ENCODE assay signal across 16 mouse cellular contexts in the genomic region with DNA sequence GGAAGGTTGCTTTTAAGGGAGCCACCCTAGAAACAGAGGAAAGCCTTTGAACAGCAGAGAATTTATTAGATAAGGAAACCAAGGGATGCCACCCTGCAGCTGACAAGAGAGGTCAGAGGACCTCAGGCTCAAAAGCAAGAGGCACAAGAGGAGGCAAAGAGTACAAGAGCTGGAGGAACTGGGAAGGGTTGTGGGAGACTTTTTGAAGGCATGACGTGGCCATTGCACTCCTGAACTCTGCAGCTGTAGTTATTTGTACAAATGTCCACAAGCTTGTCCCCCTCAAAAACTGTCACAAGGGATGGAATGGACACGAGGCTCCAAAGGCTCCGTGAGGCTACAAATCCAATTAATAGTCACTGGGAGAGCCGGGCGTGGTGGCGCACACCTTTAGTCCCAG. TPM values are rescaled to one million over a fixed set of nuclear protein-coding genes. Genes with fewer than 3 reads are reported as not detected.
"Had no signal": no experiment of that assay in that cellular context is flagged by ENCODE, and none has a peak within 500 bp of the region (broad histone marks: within the 10 kb centered on the region; RNA-seq: fewer than 3 reads in every experiment).

No protein-coding gene starts in this region.

- ATAC-seq: intestine, embryonic 15.5 days; lung, postnatal 0 days; midbrain, embryonic 15.5 days had no signal

- H3K27me3 ChIP-seq: intestine, embryonic 15.5 days; limb, embryonic 13.5 days; midbrain, embryonic 15.5 days; neural tube, embryonic 12.5 days had no signal

- H3K4me3 ChIP-seq: intestine, embryonic 15.5 days; layer of hippocampus, adult 2 months; limb, embryonic 13.5 days; liver, embryonic 15.5 days; midbrain, embryonic 15.5 days; neural tube, embryonic 12.5 days had no signal

- H3K36me3 ChIP-seq: intestine, embryonic 15.5 days; limb, embryonic 13.5 days; liver, embryonic 15.5 days; midbrain, embryonic 15.5 days; neural tube, embryonic 12.5 days had no signal

- H3K4me2 ChIP-seq: intestine, embryonic 15.5 days; limb, embryonic 13.5 days; liver, embryonic 11.5 days; liver, embryonic 15.5 days; midbrain, embryonic 15.5 days; neural tube, embryonic 12.5 days had no signal

- H3K4me1 ChIP-seq: intestine, embryonic 15.5 days; limb, embryonic 13.5 days; liver, embryonic 15.5 days had no signal

- DNase-seq: left cerebral cortex, postnatal 4 days; lung, adult 2 months; lung, postnatal 36 days; thymus, postnatal 4 days had no signal

- H3K9ac ChIP-seq: intestine, embryonic 15.5 days; limb, embryonic 13.5 days; liver, embryonic 15.5 days; midbrain, embryonic 15.5 days; neural tube, embryonic 12.5 days had no signal

- H3K27ac ChIP-seq: intestine, embryonic 15.5 days; layer of hippocampus, adult 2 months; limb, embryonic 13.5 days; liver, embryonic 15.5 days; midbrain, embryonic 15.5 days; neural tube, embryonic 12.5 days; stomach, postnatal 0 days had no signal

- H3K9me3 ChIP-seq: intestine, embryonic 15.5 days; limb, embryonic 13.5 days; liver, embryonic 15.5 days; midbrain, embryonic 15.5 days; neural tube, embryonic 12.5 days had no signal

RNA-seq across cellular contexts. Expression of a gene that starts 5.5 kb away (rescaled TPM):
- total RNA-seq: megakaryocyte progenitor cell, adult 5-6 weeks; monocyte, adult 5-6 weeks; neutrophil, adult 5-6 weeks had no signal
- polyA plus RNA-seq: liver, embryonic 15.5 days had no signal
